Mouse (Mus musculus) hindbrain, embryonic 15.5 days (tissue): ENCODE measurements around the gene 3110082I17Rik. TPM values are rescaled to one million over a fixed set of nuclear protein-coding genes. Genes with fewer than 3 reads are reported as not detected.

Experiments used
- ATAC-seq: fragments of 200-750 bp; cut with Nextera tagmentation; 2 replicates; pipeline ENCODE4 v1.8.0; 2017; ENCODE audit warnings: low read depth, moderate number of reproducible peaks, moderate TSS enrichment; ENCODE audit not compliant: low FRiP score
- H3K27ac ChIP-seq: fragments of 300-500 bp; sonication (generic); replicated peaks from 2 replicates; pipeline ENCODE4 v1.5.1; 2015; ENCODE audit warnings: mild to moderate bottlenecking, inconsistent platforms
- H3K27me3 ChIP-seq: fragments of 300-500 bp; sonication (generic); 2 replicates; pipeline ENCODE4 v1.6.1; 2015; ENCODE audit warnings: control low read depth, inconsistent platforms
- H3K36me3 ChIP-seq: fragments of 300-500 bp; sonication (generic); 2 replicates; pipeline ENCODE4 v1.6.1; 2015; ENCODE audit warnings: control low read depth, inconsistent platforms
- H3K4me1 ChIP-seq: fragments of 300-500 bp; sonication (generic); replicated peaks from 2 replicates; pipeline ENCODE4 v1.6.1; 2015; ENCODE audit warnings: control low read depth, inconsistent platforms
- H3K4me2 ChIP-seq: fragments of 300-500 bp; sonication (generic); 2 replicates; pipeline ENCODE4 v1.6.1; 2015; ENCODE audit warnings: moderate library complexity, mild to moderate bottlenecking, inconsistent platforms
- H3K4me3 ChIP-seq: fragments of 300-500 bp; sonication (generic); 2 replicates; pipeline ENCODE4 v1.5.1; 2015; ENCODE audit warnings: mild to moderate bottlenecking, inconsistent platforms
- H3K9ac ChIP-seq: fragments of 300-500 bp; sonication (generic); 2 replicates; pipeline ENCODE4 v1.6.1; 2015; ENCODE audit warnings: inconsistent platforms
- H3K9me3 ChIP-seq: fragments of 300-500 bp; sonication (generic); 2 replicates; pipeline ENCODE4 v1.6.1; 2016; ENCODE audit warnings: control low read depth, inconsistent platforms
- WGBS: fragments of 180-500 bp; shearing (Covaris S2); methylation state at CpG from one replicate; pipeline ENCODE4 v1.1.7; 2015; 5-methylcytosine and 5-hydroxymethylcytosine counted together
- polyA plus RNA-seq: library from polyadenylated mRNA; unstranded; fragments of >200 nt; fragmentation: Nextera tagmentation; extraction: Ambion mirVana; gene quantifications from 2 replicates; pipeline ENCODE4 v1.2.1, GENCODE M21; 2015

The 3110082I17Rik gene
- polyA plus RNA-seq, 1 experiment from 2014 or later, result 17.9 TPM

DNA sequence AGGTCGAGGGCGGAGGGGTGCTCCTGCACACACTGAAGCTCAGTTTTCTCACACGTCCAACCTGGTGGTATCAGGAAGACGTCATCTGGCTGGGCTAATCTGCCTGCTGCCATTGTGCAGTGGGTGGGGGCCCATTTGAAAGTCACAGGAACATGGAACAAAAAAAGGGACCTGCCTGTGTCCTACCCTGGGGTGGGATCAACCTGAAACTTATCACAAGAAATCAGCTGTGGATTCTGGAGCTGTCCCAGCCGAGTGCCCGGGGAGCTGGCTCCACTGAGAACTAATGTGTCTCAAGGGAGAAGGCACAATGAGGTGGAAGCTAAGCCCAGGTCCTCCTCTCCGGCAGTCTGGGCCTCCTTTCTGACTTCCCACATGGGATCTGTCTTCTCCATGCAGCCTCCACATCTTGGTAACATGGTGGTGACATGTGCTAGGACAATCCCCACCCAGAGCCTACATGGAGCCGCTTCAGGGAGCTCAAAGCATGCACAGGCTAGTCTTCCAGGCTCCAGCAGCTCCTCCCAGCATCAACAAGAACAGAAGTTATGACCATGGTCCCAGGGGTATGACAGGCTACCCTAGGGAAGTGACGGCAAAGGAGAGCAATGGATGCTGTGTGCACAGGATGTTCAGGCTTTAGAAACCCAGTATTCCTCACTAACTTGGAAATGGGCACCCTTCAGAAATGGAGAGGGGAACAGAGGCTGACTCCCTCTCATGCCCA, 26.3 kb downstream of the 3110082I17Rik start:
- H3K4me2 ChIP-seq, result no peak overlapping the region
- no peak overlapping the region for H3K4me3 ChIP-seq
- H3K27me3 ChIP-seq, result no peaks in the 10 kb centered on the region
- H3K4me1 ChIP-seq, result peaks cover 66% of the 10 kb centered on the region
- no peak overlapping the region for H3K27ac ChIP-seq
- no peaks in the 10 kb centered on the region for H3K9me3 ChIP-seq
- no peak; the same call in 1 of the 2 replicates for ATAC-seq
- H3K36me3 ChIP-seq, result no peaks in the 10 kb centered on the region
- 78% methylated on average over 9 of the region's 9 CpGs for WGBS
- H3K9ac ChIP-seq, result no peak overlapping the region

- Histone ChIP-seq H3K9me3 (no peaks in the 10 kb centered on the region), H3K36me3 (no peaks in the 10 kb centered on the region), H3K27me3 (no peaks in the 10 kb centered on the region), H3K4me3 (no peak overlapping the region), H3K27ac (peak overlapping the region; percentile 46), H3K4me1 (peaks cover 67% of the 10 kb centered on the region), H3K4me2 (no peak overlapping the region), H3K9ac (no peak overlapping the region)
- no peak for ATAC-seq
- WGBS, result 72% methylated on average over 7 of the region's 7 CpGs
Observed at GRCm38 (mm10) chr5:139432747-139433508, 27.4 kb downstream of the 3110082I17Rik start.

DNA sequence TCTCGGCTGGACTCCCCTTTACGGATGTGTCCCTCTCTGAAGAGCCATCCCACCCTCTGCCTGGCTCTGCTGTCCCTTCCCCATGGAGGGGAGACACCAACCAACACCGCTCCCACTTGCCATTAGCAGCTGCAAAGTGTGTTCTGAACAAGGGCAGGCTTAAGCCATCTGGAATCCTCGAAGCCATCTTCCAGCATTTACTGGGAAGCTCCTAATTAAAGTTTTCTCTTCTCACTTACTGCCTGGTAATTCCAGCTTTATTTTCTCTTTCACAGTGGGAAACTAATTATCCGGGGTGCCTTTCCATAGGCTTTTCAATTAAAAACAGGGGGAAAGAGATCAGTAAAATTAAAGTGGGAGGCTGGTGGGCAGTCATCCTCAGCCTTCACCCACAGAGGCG, 28.0 kb downstream of the 3110082I17Rik start:
- Histone ChIP-seq H3K27me3 (no peaks in the 10 kb centered on the region), H3K4me2 (no peak overlapping the region), H3K4me3 (no peak overlapping the region), H3K36me3 (no peaks in the 10 kb centered on the region), H3K27ac (peak overlapping the region; percentile 46), H3K4me1 (peaks cover 70% of the 10 kb centered on the region), H3K9ac (no peak overlapping the region), H3K9me3 (no peaks in the 10 kb centered on the region)
- no peak for ATAC-seq
- WGBS, result 64% methylated on average over 6 of the region's 6 CpGs

- H3K9me3 ChIP-seq, result no peaks in the 10 kb centered on the region
- H3K4me3 ChIP-seq, result no peak overlapping the region
- 24% methylated on average over 12 of the region's 12 CpGs for WGBS
- H3K27me3 ChIP-seq, result no peaks in the 10 kb centered on the region
- ATAC-seq, result peak; percentile 12; the same call in 1 of the 2 replicates
- H3K27ac ChIP-seq, result peak overlapping the region; percentile 66
- H3K36me3 ChIP-seq, result no peaks in the 10 kb centered on the region
- H3K4me2 ChIP-seq, result no peak overlapping the region; the same call in 1 of the 2 replicates
- H3K9ac ChIP-seq, result no peak overlapping the region
- peaks cover 58% of the 10 kb centered on the region for H3K4me1 ChIP-seq
Observed at GRCm38 (mm10) chr5:139429818-139430341, 30.4 kb downstream of the 3110082I17Rik start.

DNA sequence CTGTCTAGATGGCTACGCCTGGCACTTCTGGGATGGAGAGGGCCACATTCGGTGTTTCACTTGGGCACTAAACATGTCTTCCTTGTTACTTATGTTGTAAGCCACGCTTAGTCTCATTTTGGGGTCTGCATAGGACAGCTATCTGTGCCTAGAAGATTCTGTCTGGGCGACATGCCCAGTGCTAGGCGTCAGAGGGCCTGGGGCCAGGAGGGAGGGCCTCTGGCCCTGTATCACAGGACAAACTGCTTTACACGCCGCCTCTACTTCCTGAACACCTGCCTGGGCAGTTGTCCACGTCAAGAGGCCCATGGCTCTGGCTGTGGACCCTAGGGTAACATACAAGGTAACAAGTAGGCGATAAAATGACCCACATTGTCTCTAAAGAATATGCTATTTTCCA, 32.3 kb downstream of the 3110082I17Rik start:
- WGBS, result 71% methylated on average over 9 of the region's 9 CpGs
- Histone ChIP-seq H3K4me2 (no peak overlapping the region), H3K4me1 (peaks cover 50% of the 10 kb centered on the region)

DNA sequence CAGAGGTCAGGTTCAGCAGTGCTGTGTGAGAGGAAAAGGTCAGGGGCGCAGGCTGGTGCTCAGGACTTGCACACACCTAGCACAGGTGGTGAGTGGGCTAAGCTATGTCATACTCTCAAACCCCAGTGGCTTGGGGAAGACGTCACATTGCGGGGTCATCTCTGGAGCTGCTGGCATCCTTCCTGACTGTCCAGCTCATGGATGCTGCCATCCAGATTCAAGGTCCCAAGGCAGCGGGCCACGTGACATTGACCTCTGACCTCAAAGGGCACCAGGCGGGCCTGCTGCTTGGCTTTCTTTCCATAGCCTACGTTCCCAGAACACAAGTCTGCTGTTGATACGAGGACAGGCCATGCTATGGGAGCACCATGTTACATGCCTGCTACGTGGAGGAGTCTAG, 33.3 kb downstream of the 3110082I17Rik start:
- 93% methylated on average over 9 of the region's 9 CpGs for WGBS
- peaks cover 53% of the 10 kb centered on the region for H3K4me1 ChIP-seq
- no peak overlapping the region for H3K4me2 ChIP-seq
- H3K27ac ChIP-seq, result no peak overlapping the region
- H3K9ac ChIP-seq, result no peak overlapping the region
- H3K27me3 ChIP-seq, result no peaks in the 10 kb centered on the region
- no peaks in the 10 kb centered on the region for H3K36me3 ChIP-seq
- no peak for ATAC-seq
- no peak overlapping the region for H3K4me3 ChIP-seq
- H3K9me3 ChIP-seq, result no peaks in the 10 kb centered on the region

More for the DNA sequence above, 32.3 kb downstream of the 3110082I17Rik start:
- Histone ChIP-seq H3K9me3 (no peaks in the 10 kb centered on the region), H3K27ac (no peak overlapping the region), H3K36me3 (no peaks in the 10 kb centered on the region), H3K9ac (no peak overlapping the region), H3K27me3 (no peaks in the 10 kb centered on the region), H3K4me3 (no peak overlapping the region)
- ATAC-seq, result no peak

DNA sequence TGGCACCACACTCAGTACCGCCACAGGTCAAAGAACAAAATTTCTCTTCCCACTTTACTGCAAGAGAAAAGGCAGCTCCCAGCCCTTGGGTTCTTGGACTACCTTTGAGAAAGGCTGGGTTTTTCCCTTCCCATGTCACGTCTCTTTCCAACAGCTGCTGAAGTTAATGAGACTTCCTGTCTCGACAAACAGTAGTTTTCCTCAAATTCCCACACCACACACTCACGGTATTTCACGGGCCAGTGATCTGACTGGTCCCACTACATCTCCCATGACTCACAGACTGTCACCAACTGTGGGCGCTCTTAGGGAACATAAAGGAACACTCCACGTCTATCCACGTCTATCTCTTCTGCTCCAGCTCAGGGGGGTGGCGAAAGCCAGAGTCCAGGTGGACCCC, 35.1 kb downstream of the 3110082I17Rik start:
- no peaks in the 10 kb centered on the region for H3K27me3 ChIP-seq
- no peaks in the 10 kb centered on the region for H3K9me3 ChIP-seq
- no peaks in the 10 kb centered on the region for H3K36me3 ChIP-seq
- no peak overlapping the region for H3K4me2 ChIP-seq
- no peak for ATAC-seq
- no peak overlapping the region for H3K27ac ChIP-seq
- H3K4me1 ChIP-seq, result peaks cover 35% of the 10 kb centered on the region
- no peak overlapping the region for H3K9ac ChIP-seq
- no peak overlapping the region for H3K4me3 ChIP-seq
- WGBS, result 81% methylated on average over 9 of the region's 9 CpGs

DNA sequence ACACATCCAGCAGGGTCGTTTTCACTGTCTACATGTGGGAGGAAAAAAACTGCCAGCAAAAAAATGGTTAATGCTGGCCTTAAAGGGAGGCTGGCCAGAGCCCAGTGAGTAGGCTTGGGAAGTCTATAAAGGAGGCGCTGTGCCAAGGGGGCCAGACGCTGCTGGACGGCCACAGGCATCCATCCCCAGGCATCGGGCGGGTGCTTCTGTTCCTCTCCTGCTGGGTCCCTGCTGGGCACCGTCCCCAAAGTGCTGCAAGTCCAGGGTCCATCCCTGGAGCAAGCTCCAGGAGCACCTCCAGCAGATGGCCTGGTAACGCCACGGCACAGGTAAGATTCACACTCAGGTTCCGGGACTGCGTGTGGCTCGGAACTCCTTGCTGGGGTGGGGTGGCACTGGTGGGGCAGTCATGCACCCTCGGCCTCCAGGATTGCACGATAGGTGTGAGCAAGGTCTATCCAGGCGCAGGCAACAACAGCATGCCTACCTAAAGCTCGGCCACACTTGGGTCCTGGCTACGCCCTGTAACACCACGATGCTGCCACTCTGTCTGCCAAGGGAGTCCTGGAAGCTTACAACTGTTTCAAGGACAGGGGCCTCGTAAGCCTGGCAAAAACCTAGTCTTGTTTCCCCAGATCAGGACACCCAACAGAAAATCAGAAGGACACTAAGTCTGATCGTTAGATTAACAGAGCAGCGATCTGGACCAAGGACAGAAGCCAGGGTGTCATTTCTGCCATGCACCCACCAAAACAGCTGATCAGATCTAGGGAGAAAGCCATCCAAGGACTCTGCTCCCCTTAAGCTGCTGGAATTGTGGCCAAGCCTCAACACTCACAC, 37.1 kb downstream of the 3110082I17Rik start, which contains the start of gene Gper1:
TSS of gene Gper1 (plus strand) at position 126 of the 840 bp plus-strand sequence.
- peak within 1 kb of the TSS; percentile 36 for H3K4me2 ChIP-seq
- ATAC-seq, result no peak

DNA sequence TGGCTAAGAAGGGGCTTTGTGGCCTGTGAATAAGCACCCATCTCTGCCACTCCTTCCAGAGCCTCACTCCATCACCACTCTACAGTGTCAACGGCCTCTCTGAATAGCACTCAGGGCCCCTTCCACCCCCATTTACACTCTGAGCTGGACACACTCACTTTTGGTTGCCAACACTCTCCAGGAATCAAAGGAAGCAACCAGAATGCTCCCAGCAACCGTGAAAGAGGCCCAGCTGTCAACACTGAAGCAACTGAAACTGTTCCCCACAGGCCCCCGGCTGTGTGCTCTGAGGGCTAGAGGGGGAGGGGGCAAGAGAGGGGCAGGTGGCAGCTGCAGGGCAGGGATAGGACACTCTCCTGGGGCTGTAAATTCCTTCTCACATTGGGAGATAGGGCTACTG, 41.7 kb downstream of the 3110082I17Rik start:
- Histone ChIP-seq H3K27me3 (no peaks in the 10 kb centered on the region), H3K9ac (no peak overlapping the region), H3K27ac (peak overlapping the region; percentile 63), H3K4me2 (no peak overlapping the region), H3K4me3 (no peak overlapping the region), H3K4me1 (peaks cover 29% of the 10 kb centered on the region), H3K36me3 (no peaks in the 10 kb centered on the region), H3K9me3 (no peaks in the 10 kb centered on the region)
- 7% methylated on average over 3 of the region's 3 CpGs for WGBS
- ATAC-seq, result peak; percentile 69

More for the DNA sequence above, 37.1 kb downstream of the 3110082I17Rik start, which contains the start of gene Gper1:
- Histone ChIP-seq H3K9me3 (no peaks in the 10 kb centered on the region), H3K27me3 (no peaks in the 10 kb centered on the region), H3K4me3 (peak within 1 kb of the TSS; percentile 25), H3K36me3 (no peaks in the 10 kb centered on the region), H3K27ac (peak within 1 kb of the TSS; percentile 32; the same call in 1 of the 2 replicates), H3K9ac (0 out of 2 replicates have a peak within 1 kb of the TSS, but pooled peaks have one; percentile 2), H3K4me1 (peaks cover 34% of the 10 kb centered on the region)
- WGBS, result 47% methylated on average over 21 of the region's 21 CpGs

- ATAC-seq, result no peak
- H3K36me3 ChIP-seq, result no peaks in the 10 kb centered on the region
- H3K9me3 ChIP-seq, result no peaks in the 10 kb centered on the region
- no peak overlapping the region for H3K9ac ChIP-seq
- no peak overlapping the region for H3K4me3 ChIP-seq
- H3K27ac ChIP-seq, result peak overlapping the region; percentile 63
- no peaks in the 10 kb centered on the region for H3K27me3 ChIP-seq
- peaks cover 26% of the 10 kb centered on the region for H3K4me1 ChIP-seq
- WGBS, result 34% methylated on average over 2 of the region's 2 CpGs
- no peak overlapping the region for H3K4me2 ChIP-seq
Observed at GRCm38 (mm10) chr5:139418110-139418509, 42.2 kb downstream of the 3110082I17Rik start.

- Histone ChIP-seq H3K9me3 (no peaks in the 10 kb centered on the region), H3K4me3 (no peak overlapping the region), H3K4me1 (peaks cover 20% of the 10 kb centered on the region), H3K36me3 (no peaks in the 10 kb centered on the region), H3K4me2 (no peak overlapping the region), H3K27me3 (no peaks in the 10 kb centered on the region), H3K27ac (no peak overlapping the region), H3K9ac (no peak overlapping the region)
- no peak for ATAC-seq
- WGBS, result 93% methylated on average over 3 of the region's 3 CpGs
Observed at GRCm38 (mm10) chr5:139417480-139417879, 42.8 kb downstream of the 3110082I17Rik start.
